Mouse (Mus musculus) heart, adult 9 months (tissue): ENCODE measurements around the gene Cmtm6.

Source experiments
- DNase-seq, 2 experiments: peaks; one replicate each; pipeline ENCODE4 v3.0.0; 2022; ENCODE audit warnings: low spot score in 2 of 2

The Cmtm6 gene

DNA sequence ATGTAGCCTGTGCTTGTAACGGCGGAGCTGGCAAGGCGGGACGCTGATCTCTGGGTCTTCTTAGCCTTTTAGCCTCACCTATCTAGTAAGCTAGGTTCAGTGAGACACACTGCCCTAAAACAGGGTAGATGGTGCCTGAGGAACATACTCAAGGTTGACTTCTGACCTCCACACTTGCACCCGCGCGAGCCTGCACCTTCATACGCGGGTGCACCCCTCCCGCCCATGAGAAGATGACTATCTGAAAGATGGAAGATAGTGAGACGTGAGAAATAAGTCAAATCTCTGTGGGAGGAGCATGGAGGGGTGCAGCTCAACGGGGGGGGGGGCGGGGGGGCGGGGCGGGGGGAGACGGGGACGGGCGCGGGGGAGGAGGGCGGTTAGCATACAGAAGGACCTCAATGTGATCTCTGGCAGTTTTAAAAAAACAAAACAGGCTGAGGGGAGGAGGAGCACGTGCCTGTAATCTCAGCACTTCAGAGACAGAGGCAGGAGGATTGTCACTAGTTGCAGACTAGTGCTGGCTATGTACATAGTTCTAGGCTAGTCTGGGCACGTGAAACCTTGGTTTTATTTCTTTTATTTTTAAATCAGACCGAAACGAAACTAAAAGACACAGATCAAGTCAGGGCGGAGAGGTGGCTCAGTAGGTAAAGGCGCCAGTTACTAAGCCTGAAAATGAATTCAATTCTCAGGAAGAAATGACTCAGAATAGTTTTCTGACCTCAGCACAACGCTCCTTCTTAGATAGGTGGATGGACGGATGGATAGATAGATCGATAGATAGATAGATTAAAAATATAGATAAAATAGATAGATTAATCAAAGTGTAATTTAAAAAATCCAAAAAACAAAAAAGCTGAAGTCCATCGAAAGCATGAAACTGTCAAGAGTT lies 758 bp upstream of the Cmtm6 start:
- no peak for DNase-seq

DNA sequence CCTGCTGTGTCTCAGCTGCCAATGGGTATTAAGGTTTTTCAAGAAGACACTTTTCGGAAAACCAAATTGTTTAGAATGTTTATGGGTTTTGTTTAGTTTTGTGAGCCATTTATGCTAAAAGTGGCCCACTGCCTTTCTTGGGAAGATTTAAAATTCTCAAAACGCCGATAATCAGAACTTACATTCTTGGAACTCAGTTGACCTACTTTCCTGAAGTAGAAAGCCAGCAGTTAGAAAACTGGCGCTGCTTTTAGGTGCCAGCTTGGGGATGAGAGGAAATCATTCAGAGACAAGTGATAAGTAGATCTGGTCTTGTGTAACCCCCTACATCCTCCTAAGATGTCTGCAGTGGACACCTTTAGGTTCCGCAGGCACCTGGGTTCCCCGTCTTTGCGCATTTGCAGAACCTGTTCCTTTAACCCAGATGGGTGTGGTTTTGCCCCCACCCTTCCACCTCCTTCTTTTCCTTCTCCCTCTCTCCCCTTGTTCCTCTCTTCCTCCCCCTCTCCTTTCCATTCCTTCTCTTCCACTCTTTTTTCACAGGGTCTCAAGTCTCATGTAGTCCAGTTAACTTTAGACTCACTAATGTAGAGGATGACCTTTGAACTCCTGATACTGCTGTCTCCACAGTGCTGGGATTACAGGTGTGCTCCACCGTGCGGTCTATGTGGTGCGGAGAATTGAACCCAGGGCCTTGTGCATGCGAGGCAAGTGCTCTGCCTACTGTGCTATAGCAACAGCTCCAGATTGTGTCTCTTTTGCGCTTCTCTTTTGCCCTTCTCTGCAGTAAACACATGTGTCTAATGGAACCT lies 1.2 kb downstream of the Cmtm6 start:
- no peak for DNase-seq

DNA sequence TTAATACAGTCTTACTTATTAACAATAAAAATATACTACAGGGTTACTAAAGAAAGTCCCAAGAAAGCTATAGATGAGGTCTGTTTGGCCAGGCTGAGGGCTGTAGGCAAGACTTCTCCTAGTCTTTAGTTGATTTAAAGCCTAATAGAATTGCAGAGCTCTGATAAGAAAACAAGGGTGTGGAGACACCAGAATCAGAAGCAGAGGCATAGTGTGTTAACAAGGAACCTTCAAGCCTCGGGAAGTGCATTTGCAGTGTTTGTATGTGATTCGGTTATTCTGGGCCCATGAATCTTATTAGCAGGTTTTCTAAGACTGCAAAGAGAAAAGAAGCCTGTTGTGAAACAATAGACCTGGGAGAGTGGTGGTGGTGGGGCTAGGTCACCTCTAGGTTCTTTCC lies 2.3 kb downstream of the Cmtm6 start:
- no peak for DNase-seq

GRCm38 (mm10) chr9:114736442-114736841 lies 5.5 kb downstream of the Cmtm6 start:
- DNase-seq, result peak; percentile 42 to 58

GRCm38 (mm10) chr9:114740336-114740735 lies 9.4 kb downstream of the Cmtm6 start:
- DNase-seq, result no peak

DNA sequence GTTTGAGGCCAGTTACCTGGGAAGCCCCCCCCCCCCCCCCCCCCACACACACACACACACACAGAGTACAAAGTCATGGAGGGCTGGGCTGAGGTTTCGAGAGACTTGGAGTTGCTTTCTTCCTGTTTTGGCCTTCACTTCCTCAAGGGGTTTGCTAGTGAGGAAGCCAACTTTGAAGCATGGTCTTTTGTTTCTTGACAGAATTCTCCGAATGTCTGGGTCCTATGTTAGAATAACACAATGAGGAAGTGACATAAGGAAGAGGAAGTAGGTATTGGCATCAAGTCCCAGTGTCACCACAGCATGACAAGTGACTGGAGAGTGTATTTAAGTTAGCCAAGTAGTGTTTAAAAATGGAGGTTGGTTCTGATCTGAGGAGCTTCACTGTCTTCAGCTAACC lies 11.8 kb downstream of the Cmtm6 start:
- DNase-seq, result peak; percentile 34 to 71

DNA sequence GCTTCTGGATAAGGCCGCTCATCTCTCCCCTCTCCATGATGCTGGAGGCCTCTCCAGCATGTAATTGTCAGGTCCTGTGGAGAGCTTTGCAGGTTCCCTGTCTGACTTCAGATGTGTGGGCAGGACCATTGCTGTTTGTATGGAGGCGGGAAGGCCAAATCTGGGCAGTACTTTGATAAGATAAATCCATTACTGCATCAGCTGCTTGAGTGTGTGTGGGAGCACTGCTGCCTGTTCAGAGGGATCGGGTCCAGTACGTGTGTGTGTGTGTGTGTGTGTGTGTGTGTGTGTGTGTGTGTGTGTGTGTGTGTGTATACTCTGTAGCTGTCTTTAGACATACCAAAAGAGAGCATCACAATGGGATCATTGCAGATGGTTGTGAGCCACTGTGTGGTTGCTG lies 14.2 kb downstream of the Cmtm6 start:
- DNase-seq, result no peak

DNA sequence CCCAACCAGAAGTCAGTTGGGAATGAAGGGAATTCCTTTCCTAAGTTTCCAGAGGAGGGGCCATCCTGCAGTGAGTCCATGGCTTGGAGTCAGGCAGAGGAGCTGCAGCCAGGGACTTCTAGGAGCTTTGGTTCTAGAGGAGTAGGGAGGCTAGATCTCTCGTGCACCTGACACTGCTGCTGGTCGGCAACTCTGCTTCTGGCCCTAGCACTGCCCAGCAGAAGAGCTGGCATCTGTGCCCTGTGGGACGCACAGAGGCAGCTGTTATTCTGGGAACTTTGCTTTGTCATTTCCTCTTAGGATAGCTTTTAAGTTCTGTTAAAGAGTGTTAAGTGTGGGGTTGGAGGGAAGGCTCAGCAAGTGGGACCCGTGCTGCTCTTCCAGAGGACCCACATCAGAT lies 14.7 kb downstream of the Cmtm6 start:
- DNase-seq, result no peak

GRCm38 (mm10) chr9:114747012-114747411 lies 16.1 kb downstream of the Cmtm6 start:
- DNase-seq, result no peak

- DNase-seq, result no peak
Observed at GRCm38 (mm10) chr9:114747466-114747865, 16.6 kb downstream of the Cmtm6 start.

DNA sequence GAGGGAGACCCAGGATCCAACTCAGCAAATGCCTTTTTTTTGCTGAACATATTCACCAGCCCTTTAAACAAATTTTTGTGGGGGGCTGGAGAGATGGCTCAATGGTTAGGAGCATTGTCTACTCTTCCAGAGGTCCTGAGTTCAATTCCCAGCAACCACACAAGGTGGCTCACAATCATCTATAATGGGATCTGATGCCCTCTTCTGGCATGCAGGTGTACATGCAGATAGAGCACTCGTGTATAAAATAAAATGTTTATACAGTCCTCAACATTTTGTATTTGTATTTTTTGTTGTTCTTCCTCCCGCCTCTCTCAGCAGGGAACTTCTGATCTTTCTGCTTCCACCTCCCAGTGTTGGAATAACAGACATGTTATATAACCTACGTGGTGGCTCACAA lies 20.7 kb downstream of the Cmtm6 start:
- DNase-seq, result no peak

- no peak for DNase-seq
Observed at GRCm38 (mm10) chr9:114752311-114752710, 21.4 kb downstream of the Cmtm6 start.

GRCm38 (mm10) chr9:114752863-114753484 lies 22.1 kb downstream of the Cmtm6 start:
- DNase-seq, result peak; percentile 92

DNA sequence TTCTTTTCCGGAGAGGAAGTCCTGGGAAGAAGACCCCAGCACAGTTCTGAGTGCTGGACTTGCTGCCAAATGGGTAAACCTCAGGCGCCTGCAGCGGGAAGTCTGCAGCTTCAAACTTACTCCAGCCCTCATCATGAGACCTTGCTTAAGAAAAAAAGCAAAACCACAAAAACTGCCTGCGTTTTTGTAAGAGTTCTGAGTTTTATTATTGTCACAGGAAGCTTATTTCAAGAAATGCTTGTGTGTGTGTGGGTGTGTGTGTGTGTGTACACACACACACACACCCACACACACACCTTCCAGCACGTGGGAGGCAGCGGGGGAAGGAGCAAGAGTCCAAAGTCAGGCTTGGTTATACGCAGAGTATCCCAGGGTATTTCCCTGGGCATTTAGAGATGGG lies 27.4 kb downstream of the Cmtm6 start:
- no peak for DNase-seq

GRCm38 (mm10) chr9:114758801-114759200 lies 27.9 kb downstream of the Cmtm6 start:
- no peak for DNase-seq

- DNase-seq, result no peak
Observed at GRCm38 (mm10) chr9:114759886-114760285, 29.0 kb downstream of the Cmtm6 start.

DNA sequence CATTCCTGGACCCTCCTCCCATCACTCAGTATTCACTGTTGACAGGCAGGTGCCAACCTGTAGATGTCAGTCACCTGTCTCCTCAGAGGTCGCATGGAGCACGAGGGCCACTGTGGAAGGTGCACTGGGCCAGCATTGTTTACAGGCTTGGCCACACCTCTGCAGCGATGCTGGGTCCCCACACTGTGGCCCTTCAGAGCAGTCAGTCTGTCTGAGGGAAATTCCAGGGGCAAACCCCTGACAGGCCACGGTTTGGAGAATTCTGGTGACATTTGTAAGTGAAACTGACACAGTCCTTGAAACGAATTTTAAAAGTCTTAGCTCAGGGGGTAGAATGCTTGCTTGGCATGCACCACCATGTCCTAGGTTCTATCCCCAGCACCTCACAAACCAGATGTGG lies 29.4 kb downstream of the Cmtm6 start:
- DNase-seq, result no peak

DNA sequence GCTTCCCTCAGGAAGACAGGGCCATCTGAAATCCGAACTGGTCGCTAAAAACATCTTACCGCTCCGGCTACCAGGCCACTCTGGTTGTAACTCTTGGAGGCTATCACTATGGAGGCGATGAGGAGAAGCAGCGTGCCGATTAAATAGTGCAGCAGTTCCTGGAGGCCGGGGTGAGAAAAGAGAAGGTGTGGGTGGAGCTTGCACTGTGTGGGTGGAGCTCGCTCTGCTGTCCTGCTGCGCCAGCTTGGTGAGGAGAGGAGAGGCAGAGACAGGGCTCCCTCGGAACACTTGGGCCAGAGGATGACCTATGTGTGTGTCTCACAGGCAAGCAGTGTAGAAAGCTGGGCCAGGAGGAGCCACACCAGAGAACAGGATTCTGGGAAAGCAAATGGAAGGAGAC lies 30.9 kb downstream of the Cmtm6 start:
- DNase-seq, result no peak

- DNase-seq, result no peak
Observed at GRCm38 (mm10) chr9:114763341-114763740, 32.4 kb downstream of the Cmtm6 start.

- no peak for DNase-seq
Observed at GRCm38 (mm10) chr9:114767030-114767429, 36.1 kb downstream of the Cmtm6 start.

DNA sequence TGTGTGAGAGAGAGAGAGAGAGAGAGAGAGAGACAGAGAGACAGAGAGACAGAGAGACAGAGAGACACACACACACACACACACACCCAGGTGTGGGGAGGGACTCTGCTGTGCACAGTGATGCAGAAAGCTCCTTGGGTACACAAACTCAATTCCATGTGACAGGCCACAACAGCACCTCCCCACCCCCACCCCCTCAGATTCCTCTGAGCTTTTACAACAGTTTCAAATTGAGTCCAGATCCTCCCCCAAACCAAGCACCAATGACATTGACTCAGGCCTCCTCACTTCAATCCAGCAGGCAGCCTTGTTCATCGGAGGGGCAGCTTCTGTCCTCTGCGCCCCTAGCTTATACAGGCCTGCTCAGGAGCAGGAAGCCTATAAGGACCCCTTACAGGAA lies 36.6 kb downstream of the Cmtm6 start:
- no peak for DNase-seq

DNA sequence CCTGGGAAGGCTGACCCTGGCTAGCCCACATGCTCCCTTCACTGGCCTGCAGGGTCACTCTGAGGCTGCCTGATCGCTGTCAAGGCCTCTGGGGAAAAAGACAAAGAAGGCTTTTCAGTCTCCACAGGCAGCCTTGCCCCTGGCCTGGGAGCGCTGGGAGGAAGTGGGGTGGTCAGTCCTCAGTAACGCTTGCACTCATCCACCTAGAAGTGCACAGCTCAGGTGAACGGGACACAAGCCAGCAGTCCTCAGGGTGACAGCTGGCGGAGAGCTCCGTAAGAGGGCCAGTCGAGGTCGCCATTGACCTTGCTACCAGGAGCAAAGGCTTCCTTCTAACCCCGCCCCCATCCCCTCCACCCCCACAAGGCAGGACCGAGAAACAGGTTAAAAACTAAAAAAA lies 37.1 kb downstream of the Cmtm6 start:
- DNase-seq, result no peak

DNA sequence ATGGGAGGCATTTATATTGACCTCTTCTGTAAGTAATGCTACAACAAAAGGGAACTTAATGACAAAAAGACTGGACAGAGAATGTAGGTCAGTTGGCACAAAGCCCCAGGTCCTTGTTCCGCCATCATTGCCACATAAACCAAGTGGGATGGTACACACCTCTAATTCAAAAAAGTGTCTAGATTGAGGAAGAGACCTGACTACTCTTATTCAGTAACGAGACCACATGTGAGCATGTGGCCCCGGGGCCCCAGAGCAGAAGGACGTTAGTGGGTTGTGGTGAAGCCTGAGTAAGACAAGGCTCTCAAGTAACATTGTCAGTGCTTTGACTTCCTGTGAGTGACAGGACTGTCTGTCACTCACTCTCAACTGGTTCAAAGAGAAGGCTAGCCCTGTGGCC lies 39.3 kb downstream of the Cmtm6 start:
- DNase-seq, result no peak
